Mouse (Mus musculus) neural tube, embryonic 12.5 days (tissue): Measurements from ENCODE around the gene Ankfn1. TPM values are rescaled to one million over a fixed set of nuclear protein-coding genes. Genes with fewer than 3 reads are reported as not detected.

Source experiments
- ATAC-seq: fragments of 200-750 bp; cut with Nextera tagmentation; 2 replicates; pipeline ENCODE4 v1.8.0; 2017; ENCODE audit warnings: low read depth, mild to moderate bottlenecking, moderate TSS enrichment, moderate library complexity; ENCODE audit not compliant: low FRiP score
- H3K27ac ChIP-seq: fragments of 300-500 bp; sonication (generic); 2 replicates; pipeline ENCODE4 v1.5.1; 2016
- H3K27me3 ChIP-seq: fragments of 300-500 bp; sonication (generic); replicated peaks from 2 replicates; pipeline ENCODE4 v1.6.1; 2016; ENCODE audit warnings: mild to moderate bottlenecking
- H3K36me3 ChIP-seq: fragments of 300-500 bp; sonication (generic); 2 replicates; pipeline ENCODE4 v1.6.1; 2016; ENCODE audit warnings: mild to moderate bottlenecking
- H3K4me1 ChIP-seq: fragments of 300-500 bp; sonication (generic); 2 replicates; pipeline ENCODE4 v1.6.1; 2016
- H3K4me2 ChIP-seq: fragments of 300-500 bp; sonication (generic); replicated peaks from 2 replicates; pipeline ENCODE4 v1.6.1; 2016; ENCODE audit warnings: mild to moderate bottlenecking
- H3K4me3 ChIP-seq: fragments of 300-500 bp; sonication (generic); 2 replicates; pipeline ENCODE4 v1.5.1; 2016
- H3K9ac ChIP-seq: fragments of 300-500 bp; sonication (generic); 2 replicates; pipeline ENCODE4 v1.6.1; 2016; ENCODE audit warnings: mild to moderate bottlenecking
- H3K9me3 ChIP-seq: fragments of 300-500 bp; sonication (generic); 2 replicates; pipeline ENCODE4 v1.6.1; 2016; ENCODE audit warnings: mild to moderate bottlenecking
- WGBS: fragments of 180-500 bp; shearing (Covaris S2); methylation state at CpG from one replicate; pipeline ENCODE4 v1.1.7; 2016; 5-methylcytosine and 5-hydroxymethylcytosine counted together
- polyA plus RNA-seq: library from polyadenylated mRNA; unstranded; fragments of >200 nt; fragmentation: Nextera tagmentation; extraction: Ambion mirVana; gene quantifications from 2 replicates; pipeline ENCODE4 v1.2.1, GENCODE M21; 2016

The Ankfn1 gene
- polyA plus RNA-seq, 1 experiment from 2014 or later: 1.2 TPM

GRCm38 (mm10) chr11:89448986-89449385 lies 328.5 kb downstream of the Ankfn1 start:
- no peak overlapping the region for H3K9ac ChIP-seq
- WGBS: 90% methylated on average over 6 of the region's 6 CpGs

GRCm38 (mm10) chr11:89447477-89447876 lies 330.0 kb downstream of the Ankfn1 start:
- no peak overlapping the region for H3K27ac ChIP-seq
- H3K4me3 ChIP-seq: no peak overlapping the region
- H3K4me2 ChIP-seq: no peak overlapping the region
- no peaks in the 10 kb centered on the region for H3K27me3 ChIP-seq
- no peaks in the 10 kb centered on the region for H3K36me3 ChIP-seq
- 64% methylated on average over 12 of the region's 12 CpGs for WGBS
- no peaks in the 10 kb centered on the region for H3K9me3 ChIP-seq
- no peaks in the 10 kb centered on the region for H3K4me1 ChIP-seq
- ATAC-seq: no peak
- no peak overlapping the region for H3K9ac ChIP-seq

More at GRCm38 (mm10) chr11:89448986-89449385, 328.5 kb downstream of the Ankfn1 start:
- Histone ChIP-seq H3K27me3 (no peaks in the 10 kb centered on the region), H3K9me3 (no peaks in the 10 kb centered on the region), H3K4me1 (0 out of 2 replicates have a peak, but pooled peaks cover 3% of the 10 kb centered on the region), H3K27ac (no peak overlapping the region), H3K36me3 (no peaks in the 10 kb centered on the region), H3K4me2 (no peak overlapping the region), H3K4me3 (no peak overlapping the region)
- ATAC-seq: no peak

- H3K4me2 ChIP-seq: no peak overlapping the region
- 82% methylated on average over 6 of the region's 6 CpGs for WGBS
- no peaks in the 10 kb centered on the region for H3K36me3 ChIP-seq
- ATAC-seq: no peak
- H3K27me3 ChIP-seq: no peaks in the 10 kb centered on the region
- no peak overlapping the region for H3K9ac ChIP-seq
- no peaks in the 10 kb centered on the region for H3K4me1 ChIP-seq
- H3K4me3 ChIP-seq: no peak overlapping the region
- H3K27ac ChIP-seq: no peak overlapping the region
- no peaks in the 10 kb centered on the region for H3K9me3 ChIP-seq
These were observed 336.9 kb downstream of the Ankfn1 start for GRCm38 (mm10) chr11:89440566-89440965.

GRCm38 (mm10) chr11:89424358-89424757 lies 353.1 kb downstream of the Ankfn1 start:
- no peaks in the 10 kb centered on the region for H3K27me3 ChIP-seq
- no peaks in the 10 kb centered on the region for H3K36me3 ChIP-seq
- no peak overlapping the region for H3K4me3 ChIP-seq
- no peak overlapping the region for H3K27ac ChIP-seq
- 48% methylated on average over 3 of the region's 3 CpGs for WGBS
- H3K9ac ChIP-seq: no peak overlapping the region
- ATAC-seq: no peak
- no peaks in the 10 kb centered on the region for H3K4me1 ChIP-seq
- H3K4me2 ChIP-seq: no peak overlapping the region
- H3K9me3 ChIP-seq: no peaks in the 10 kb centered on the region

- no peak overlapping the region for H3K4me2 ChIP-seq
- ATAC-seq: no peak
- no peaks in the 10 kb centered on the region for H3K4me1 ChIP-seq
- no peak overlapping the region for H3K27ac ChIP-seq
- WGBS: 85% methylated on average over 5 of the region's 5 CpGs
- H3K9ac ChIP-seq: no peak overlapping the region
- no peaks in the 10 kb centered on the region for H3K9me3 ChIP-seq
- no peak overlapping the region for H3K4me3 ChIP-seq
- H3K27me3 ChIP-seq: no peaks in the 10 kb centered on the region
- no peaks in the 10 kb centered on the region for H3K36me3 ChIP-seq
These were observed 354.8 kb downstream of the Ankfn1 start for GRCm38 (mm10) chr11:89422637-89423036.

- Histone ChIP-seq H3K36me3 (no peaks in the 10 kb centered on the region), H3K27ac (no peak overlapping the region), H3K27me3 (no peaks in the 10 kb centered on the region), H3K9me3 (no peaks in the 10 kb centered on the region), H3K4me2 (no peak overlapping the region), H3K9ac (no peak overlapping the region), H3K4me1 (no peaks in the 10 kb centered on the region), H3K4me3 (no peak overlapping the region)
- no peak for ATAC-seq
- 72% methylated on average over 11 of the region's 11 CpGs for WGBS
These were observed 356.6 kb downstream of the Ankfn1 start for GRCm38 (mm10) chr11:89420767-89421438.

GRCm38 (mm10) chr11:89419863-89420262 lies 357.6 kb downstream of the Ankfn1 start:
- 91% methylated on average over 2 of the region's 2 CpGs for WGBS
- no peaks in the 10 kb centered on the region for H3K9me3 ChIP-seq
- no peaks in the 10 kb centered on the region for H3K36me3 ChIP-seq
- no peak overlapping the region for H3K4me2 ChIP-seq
- H3K27me3 ChIP-seq: no peaks in the 10 kb centered on the region
- H3K9ac ChIP-seq: no peak overlapping the region
- H3K4me3 ChIP-seq: no peak overlapping the region
- ATAC-seq: no peak
- H3K27ac ChIP-seq: no peak overlapping the region
- H3K4me1 ChIP-seq: no peaks in the 10 kb centered on the region

- 72% methylated on average over 12 of the region's 12 CpGs for WGBS
- Histone ChIP-seq H3K36me3 (no peaks in the 10 kb centered on the region), H3K4me3 (no peak overlapping the region), H3K27ac (no peak overlapping the region), H3K9me3 (no peaks in the 10 kb centered on the region), H3K9ac (no peak overlapping the region), H3K4me2 (no peak overlapping the region), H3K27me3 (no peaks in the 10 kb centered on the region), H3K4me1 (no peaks in the 10 kb centered on the region)
- ATAC-seq: no peak
These were observed 358.8 kb downstream of the Ankfn1 start for GRCm38 (mm10) chr11:89418644-89419043.

GRCm38 (mm10) chr11:89416769-89417168 lies 360.7 kb downstream of the Ankfn1 start:
- Histone ChIP-seq H3K36me3 (no peaks in the 10 kb centered on the region), H3K9me3 (no peaks in the 10 kb centered on the region), H3K9ac (no peak overlapping the region), H3K4me2 (no peak overlapping the region), H3K4me3 (no peak overlapping the region), H3K4me1 (no peaks in the 10 kb centered on the region), H3K27ac (no peak overlapping the region), H3K27me3 (no peaks in the 10 kb centered on the region)
- 80% methylated on average over 6 of the region's 6 CpGs for WGBS
- no peak for ATAC-seq

- WGBS: 85% methylated on average over 6 of the region's 6 CpGs
- Histone ChIP-seq H3K27ac (no peak overlapping the region), H3K9me3 (no peaks in the 10 kb centered on the region), H3K4me1 (no peaks in the 10 kb centered on the region), H3K36me3 (no peaks in the 10 kb centered on the region), H3K4me3 (no peak overlapping the region), H3K4me2 (no peak overlapping the region), H3K9ac (no peak overlapping the region), H3K27me3 (no peaks in the 10 kb centered on the region)
- ATAC-seq: no peak
These were observed 368.7 kb downstream of the Ankfn1 start for GRCm38 (mm10) chr11:89408774-89409173.

- no peaks in the 10 kb centered on the region for H3K4me1 ChIP-seq
- no peaks in the 10 kb centered on the region for H3K27me3 ChIP-seq
- no peak overlapping the region for H3K9ac ChIP-seq
- H3K27ac ChIP-seq: no peak overlapping the region
- no peak overlapping the region for H3K4me3 ChIP-seq
- H3K4me2 ChIP-seq: no peak overlapping the region
- H3K9me3 ChIP-seq: no peaks in the 10 kb centered on the region
- H3K36me3 ChIP-seq: no peaks in the 10 kb centered on the region
- no peak for ATAC-seq
- WGBS: 96% methylated on average over 1 of the region's 1 CpGs
These were observed 373.0 kb downstream of the Ankfn1 start for GRCm38 (mm10) chr11:89404489-89404888.

GRCm38 (mm10) chr11:89403436-89403835 lies 374.0 kb downstream of the Ankfn1 start:
- 91% methylated on average over 14 of the region's 14 CpGs for WGBS
- Histone ChIP-seq H3K4me1 (no peaks in the 10 kb centered on the region), H3K36me3 (no peaks in the 10 kb centered on the region), H3K9me3 (no peaks in the 10 kb centered on the region), H3K4me3 (no peak overlapping the region), H3K4me2 (no peak overlapping the region), H3K27me3 (no peaks in the 10 kb centered on the region), H3K9ac (no peak overlapping the region), H3K27ac (no peak overlapping the region)
- no peak for ATAC-seq

- Histone ChIP-seq H3K36me3 (no peaks in the 10 kb centered on the region), H3K27ac (no peak overlapping the region), H3K9ac (no peak overlapping the region), H3K4me2 (no peak overlapping the region), H3K4me3 (no peak overlapping the region), H3K27me3 (no peaks in the 10 kb centered on the region), H3K9me3 (no peaks in the 10 kb centered on the region), H3K4me1 (no peaks in the 10 kb centered on the region)
- no peak for ATAC-seq
- 86% methylated on average over 2 of the region's 2 CpGs for WGBS
These were observed 388.6 kb downstream of the Ankfn1 start for GRCm38 (mm10) chr11:89388851-89389250.
